Mouse (Mus musculus): ENCODE results near the gene Glis1.

DNA sequence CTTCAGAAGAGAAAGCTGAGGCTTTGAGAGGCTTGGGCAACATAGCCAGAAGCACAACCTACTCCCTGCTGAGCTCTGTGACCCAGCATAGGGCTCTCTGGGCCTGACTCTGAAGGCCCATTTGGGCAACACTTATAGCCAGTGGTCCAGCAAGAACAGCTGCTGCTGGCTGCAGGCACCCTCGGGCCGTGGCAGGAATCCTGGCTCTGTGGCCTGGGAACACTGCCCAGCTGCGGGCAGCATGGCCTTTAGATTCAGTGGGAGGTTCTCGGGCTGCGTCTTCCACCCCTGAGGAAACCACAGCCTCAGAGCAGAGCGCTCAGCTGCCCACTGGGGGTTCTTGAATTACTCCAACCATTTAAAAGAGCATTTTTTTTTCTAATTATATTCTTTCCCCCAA lies 189.5 kb downstream of the Glis1 start:
- no peak for TF ChIP-seq USF1 (IDR thresholded peaks at IDR 0.05; ENCODE audit: low read depth)
- TF ChIP-seq CTCF (IDR thresholded peaks at IDR 0.05; ENCODE audit: control insufficient read depth, insufficient read depth, insufficient read length), result no peak
- TF ChIP-seq MAX (IDR thresholded peaks at IDR 0.05), result no peak
- no peak for TF ChIP-seq CEBPB (IDR thresholded peaks at IDR 0.05; ENCODE audit: low read depth)
